Mouse (Mus musculus) lung, embryonic 14.5 days (tissue): ENCODE measurements around the gene Fam198a. TPM values are rescaled to one million over a fixed set of nuclear protein-coding genes. Genes with fewer than 3 reads are reported as not detected.

Experiments used
- ATAC-seq: fragments of 200-750 bp; cut with Nextera tagmentation; 2 replicates; pipeline ENCODE4 v1.8.0; 2017; ENCODE audit warnings: mild to moderate bottlenecking, moderate TSS enrichment, moderate library complexity; ENCODE audit not compliant: insufficient read depth
- DNase-seq: peaks from one replicate; pipeline ENCODE4 v3.0.0-alpha.2; 2015
- H3K27ac ChIP-seq: fragments of 300-500 bp; sonication (generic); 2 replicates; pipeline ENCODE4 v1.5.1; 2014; ENCODE audit warnings: low read depth, mild to moderate bottlenecking, moderate library complexity
- H3K27me3 ChIP-seq: fragments of 300-500 bp; sonication (generic); 2 replicates; pipeline ENCODE4 v1.6.1; 2014; ENCODE audit warnings: low read length, control low read depth; ENCODE audit not compliant: insufficient read depth
- H3K36me3 ChIP-seq: fragments of 300-500 bp; sonication (generic); 2 replicates; pipeline ENCODE4 v1.6.1; 2014; ENCODE audit warnings: control low read depth; ENCODE audit not compliant: insufficient read depth
- H3K4me1 ChIP-seq: fragments of 300-500 bp; sonication (generic); 2 replicates; pipeline ENCODE4 v1.6.1; 2014; ENCODE audit warnings: antibody characterized with exemption, control low read depth; ENCODE audit not compliant: insufficient read depth
- H3K4me2 ChIP-seq: fragments of 300-500 bp; sonication (generic); 2 replicates; pipeline ENCODE4 v1.6.1; 2014; ENCODE audit warnings: mild to moderate bottlenecking
- H3K4me3 ChIP-seq: fragments of 300-500 bp; sonication (generic); 2 replicates; pipeline ENCODE4 v1.5.1; 2014; ENCODE audit warnings: low read depth, low read length
- H3K9ac ChIP-seq: fragments of 300-500 bp; sonication (generic); 2 replicates; pipeline ENCODE4 v1.6.1; 2014
- H3K9me3 ChIP-seq: fragments of 300-500 bp; sonication (generic); 2 replicates; pipeline ENCODE4 v1.6.1; 2016; ENCODE audit warnings: low read depth, low read length, control low read depth
- CTCF ChIP-seq: IDR thresholded peaks from 2 replicates; pipeline ENCODE4 v1.5.1; 2016; ENCODE audit warnings: antibody characterized with exemption, low read depth
- WGBS: fragments of 180-500 bp; shearing (Covaris S2); extraction: QIAGEN DNeasy Blood & Tissue Kit; methylation state at CpG from one replicate; pipeline ENCODE4 v1.1.7; 2014; 5-methylcytosine and 5-hydroxymethylcytosine counted together
- polyA plus RNA-seq: library from polyadenylated mRNA; unstranded; fragments of >200 nt; fragmentation: Nextera tagmentation; extraction: Ambion mirVana; gene quantifications from 2 replicates; pipeline ENCODE4 v1.2.1, GENCODE M21; 2014

The Fam198a gene
- polyA plus RNA-seq, 1 experiment from 2014 or later: 2.2 TPM

DNA sequence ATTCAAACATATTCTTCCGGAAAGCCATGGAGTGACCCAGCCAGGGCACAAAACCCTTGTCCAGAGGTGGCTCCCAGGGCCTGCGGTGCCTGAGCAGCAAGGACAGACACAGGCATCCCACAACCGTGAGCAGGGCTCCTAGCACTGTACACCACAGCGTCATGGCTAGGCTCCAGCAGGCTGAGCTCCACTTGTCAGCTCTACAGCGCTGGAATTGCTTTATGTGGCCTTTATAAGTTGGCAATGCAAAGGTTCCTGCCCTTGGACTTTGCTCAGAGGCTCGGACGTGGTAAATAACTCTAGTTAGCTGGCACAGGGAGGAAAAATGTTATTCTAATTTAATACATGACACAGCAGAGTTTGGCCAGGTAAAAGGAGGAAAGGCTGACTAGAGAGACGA, 34.7 kb upstream of the Fam198a start, which contains the start of gene Cyp8b1:
TSS of gene Cyp8b1 (minus strand) at position 204 of the 400 bp plus-strand sequence.
- no peak within 1 kb of the TSS for H3K27ac ChIP-seq
- DNase-seq (no peak), ATAC-seq (no peak)
- no peaks in the 10 kb centered on the region for H3K27me3 ChIP-seq
- 75% methylated on average over 8 of the region's 8 CpGs for WGBS
- no peaks in the 10 kb centered on the region for H3K9me3 ChIP-seq
- no peak within 1 kb of the TSS for H3K4me3 ChIP-seq
- no peak within 1 kb of the TSS for H3K9ac ChIP-seq
- no peak within 1 kb of the TSS for H3K4me2 ChIP-seq
- no peaks in the 10 kb centered on the region for H3K36me3 ChIP-seq
- TF ChIP-seq CTCF: no peak
- no peaks in the 10 kb centered on the region for H3K4me1 ChIP-seq

DNA sequence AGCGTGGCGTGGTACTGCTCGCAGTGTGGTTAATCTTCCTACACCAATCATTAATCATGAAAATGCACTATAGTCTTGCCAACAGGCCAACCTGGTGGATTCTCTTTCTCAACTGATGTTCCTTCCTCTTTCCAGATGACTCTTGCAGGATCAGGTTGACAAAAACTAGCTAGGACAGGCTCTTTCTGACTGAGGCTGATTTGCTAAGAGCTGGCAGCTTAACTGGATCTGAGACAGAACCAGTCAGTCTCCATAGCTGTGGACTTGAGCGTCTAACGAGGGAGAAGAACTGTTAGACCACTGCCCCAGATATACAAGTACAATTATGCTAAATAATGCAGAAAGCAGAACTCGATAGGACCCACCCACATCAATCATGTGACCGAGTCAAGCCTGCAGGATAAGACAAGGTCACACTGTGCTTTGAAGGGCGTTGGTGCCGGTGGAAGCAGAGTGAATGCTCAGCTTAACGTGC, 31.7 kb upstream of the Fam198a start:
- Histone ChIP-seq H3K9me3 (no peaks in the 10 kb centered on the region), H3K27ac (no peak overlapping the region), H3K9ac (no peak overlapping the region), H3K36me3 (no peaks in the 10 kb centered on the region), H3K4me2 (no peak overlapping the region), H3K4me1 (no peaks in the 10 kb centered on the region), H3K4me3 (no peak overlapping the region), H3K27me3 (no peaks in the 10 kb centered on the region)
- ATAC-seq: no peak
- no peak for TF ChIP-seq CTCF
- 71% methylated on average over 10 of the region's 10 CpGs for WGBS
- no peak for DNase-seq

DNA sequence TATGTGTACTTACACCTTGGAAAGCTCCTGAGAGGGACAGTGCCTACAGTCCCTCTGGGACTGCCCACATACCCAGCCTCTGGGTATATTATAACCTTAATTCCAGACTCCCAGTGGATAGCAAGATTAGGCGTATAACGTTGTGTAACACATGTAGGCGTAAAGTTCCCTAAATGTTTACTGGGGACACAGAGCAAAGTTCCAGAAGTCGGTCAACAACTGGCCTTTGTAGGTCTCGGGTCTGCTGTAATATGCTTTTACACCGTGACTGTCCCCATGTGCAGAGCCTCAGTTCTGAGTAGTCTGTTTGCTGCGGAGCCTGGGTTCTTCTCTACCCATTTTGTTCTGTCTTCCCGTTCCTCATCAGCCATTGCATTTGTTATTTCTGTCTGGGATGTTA, 27.3 kb upstream of the Fam198a start:
- ATAC-seq (no peak), DNase-seq (no peak)
- Histone ChIP-seq H3K4me1 (no peaks in the 10 kb centered on the region), H3K9ac (no peak overlapping the region), H3K9me3 (no peaks in the 10 kb centered on the region), H3K36me3 (no peaks in the 10 kb centered on the region), H3K27me3 (no peaks in the 10 kb centered on the region), H3K27ac (no peak overlapping the region), H3K4me3 (no peak overlapping the region), H3K4me2 (no peak overlapping the region)
- TF ChIP-seq CTCF: no peak
- WGBS: 80% methylated on average over 8 of the region's 8 CpGs

DNA sequence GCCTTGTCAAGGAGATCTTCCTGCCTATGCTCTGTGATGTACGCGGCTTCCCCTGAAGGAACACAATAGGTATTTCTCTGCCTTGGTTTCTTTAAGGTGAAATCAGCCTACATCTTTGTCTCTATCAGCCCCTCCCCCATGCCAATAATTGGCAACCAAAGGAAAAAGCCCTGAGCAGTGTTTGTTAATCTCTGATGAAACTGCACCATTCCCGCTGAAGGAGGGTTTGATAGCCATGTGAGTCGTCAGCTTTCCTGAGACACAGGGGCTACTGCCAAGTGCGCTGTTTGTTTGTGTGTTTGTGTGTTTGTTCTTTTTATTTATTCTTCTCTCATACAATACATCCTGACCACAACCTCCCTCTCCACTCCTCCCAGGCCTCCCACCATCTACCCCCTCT, 26.9 kb upstream of the Fam198a start:
- no peaks in the 10 kb centered on the region for H3K27me3 ChIP-seq
- no peak for TF ChIP-seq CTCF
- WGBS: 77% methylated on average over 5 of the region's 5 CpGs

DNA sequence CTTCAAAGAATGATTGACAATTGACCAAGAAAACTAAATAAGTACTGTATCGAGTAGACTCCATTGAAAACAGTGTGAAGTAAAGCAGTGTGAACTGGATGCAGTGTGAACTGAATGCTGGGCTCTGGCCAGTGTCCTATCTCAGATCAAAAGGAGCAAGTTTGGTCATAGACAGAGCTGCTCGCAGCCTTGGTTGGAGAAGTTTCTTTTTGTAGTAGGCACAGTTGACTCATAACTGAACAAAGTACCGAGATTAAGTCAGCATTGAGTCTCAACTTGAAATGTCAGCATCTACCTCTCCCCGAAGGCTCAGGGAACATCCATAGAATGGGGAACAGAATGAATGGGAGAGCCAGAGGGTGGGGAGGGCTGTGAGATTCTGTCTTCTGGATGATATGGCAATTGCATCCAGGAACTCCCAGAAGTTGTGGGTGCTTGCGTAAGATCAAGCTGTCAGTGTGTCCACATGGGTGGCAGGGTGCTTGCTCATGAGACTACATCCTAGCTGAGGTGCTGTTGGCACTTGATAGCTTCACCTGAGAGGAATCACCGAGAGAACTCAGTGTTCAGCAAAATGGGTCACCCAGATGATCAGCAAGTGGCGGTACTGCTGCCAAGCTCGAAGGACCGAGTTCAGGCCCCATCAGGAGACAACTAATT, 25.8 kb upstream of the Fam198a start:
- H3K4me1 ChIP-seq: no peaks in the 10 kb centered on the region
- H3K9me3 ChIP-seq: no peaks in the 10 kb centered on the region
- H3K9ac ChIP-seq: no peak overlapping the region
- WGBS: 83% methylated on average over 9 of the region's 9 CpGs
- ATAC-seq: no peak
- no peak overlapping the region for H3K27ac ChIP-seq
- H3K4me2 ChIP-seq: no peak overlapping the region
- no peak for TF ChIP-seq CTCF
- no peak for DNase-seq
- no peaks in the 10 kb centered on the region for H3K36me3 ChIP-seq
- no peaks in the 10 kb centered on the region for H3K27me3 ChIP-seq
- H3K4me3 ChIP-seq: no peak overlapping the region

More for the DNA sequence above, 26.9 kb upstream of the Fam198a start:
- DNase-seq (no peak), ATAC-seq (no peak)
- H3K9ac ChIP-seq: no peak overlapping the region
- no peak overlapping the region for H3K4me3 ChIP-seq
- no peaks in the 10 kb centered on the region for H3K9me3 ChIP-seq
- no peaks in the 10 kb centered on the region for H3K36me3 ChIP-seq
- no peak overlapping the region for H3K27ac ChIP-seq
- no peaks in the 10 kb centered on the region for H3K4me1 ChIP-seq
- no peak overlapping the region for H3K4me2 ChIP-seq

DNA sequence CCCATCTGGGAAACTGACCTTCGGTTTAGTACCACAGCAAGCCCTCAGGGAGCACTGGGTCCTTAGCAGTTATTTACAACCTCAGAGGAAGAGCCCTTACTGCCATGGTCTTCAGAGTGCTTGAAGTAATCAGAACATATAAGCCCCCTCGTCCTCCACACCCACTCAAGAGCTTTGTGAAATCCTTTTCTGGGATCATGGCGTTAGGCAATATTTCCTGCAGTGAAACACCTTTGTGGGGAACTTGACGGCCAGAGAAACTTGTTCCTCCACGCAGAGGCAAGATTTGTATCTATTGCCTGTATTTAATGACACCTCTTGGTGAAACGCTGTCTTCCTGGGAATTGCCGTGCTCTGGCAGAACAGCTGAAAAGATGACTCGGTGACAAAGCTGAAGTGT, 24.8 kb upstream of the Fam198a start:
- Histone ChIP-seq H3K9me3 (no peaks in the 10 kb centered on the region), H3K27ac (no peak overlapping the region), H3K9ac (no peak overlapping the region), H3K27me3 (no peaks in the 10 kb centered on the region), H3K4me1 (no peaks in the 10 kb centered on the region), H3K36me3 (no peaks in the 10 kb centered on the region), H3K4me2 (no peak overlapping the region), H3K4me3 (no peak overlapping the region)
- DNase-seq (no peak), ATAC-seq (no peak)
- TF ChIP-seq CTCF: no peak
- 43% methylated on average over 8 of the region's 8 CpGs for WGBS

DNA sequence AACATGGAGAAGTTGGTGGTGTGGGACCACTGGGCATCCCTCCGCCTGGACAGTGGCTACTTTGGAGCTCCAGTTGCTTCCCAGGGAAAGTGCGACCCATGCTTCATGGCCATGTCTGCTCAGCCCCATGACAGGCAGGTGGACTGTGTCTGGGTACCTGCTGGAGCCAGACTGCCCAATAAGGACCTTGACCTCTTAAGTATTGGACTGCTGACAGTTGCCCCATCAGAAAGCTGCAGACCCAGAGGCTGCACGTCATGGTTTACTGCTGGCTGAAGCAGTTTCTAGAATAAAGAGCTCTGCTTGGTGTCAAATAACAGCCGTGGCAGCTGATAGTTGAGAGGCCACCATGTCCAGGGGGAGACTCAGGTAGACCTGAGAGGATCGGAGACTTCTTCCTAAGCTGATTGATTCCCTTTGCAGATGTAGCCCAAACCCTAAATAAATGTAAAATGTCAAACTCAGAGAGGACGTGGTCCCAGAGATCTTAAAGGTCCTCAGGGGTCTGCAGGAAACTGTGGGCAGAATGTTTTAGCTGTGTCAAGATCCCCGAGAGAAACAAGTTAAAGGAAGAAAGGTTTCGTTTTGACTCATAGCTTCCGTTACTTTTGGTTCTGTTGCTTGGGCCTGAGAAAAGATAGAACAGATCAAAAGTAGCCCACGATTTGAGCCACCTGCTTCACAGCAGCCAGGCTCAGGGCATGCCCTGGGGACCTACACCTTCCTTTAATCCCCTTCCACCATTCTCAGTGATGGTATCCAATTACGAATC, 24.0 kb upstream of the Fam198a start:
- H3K9me3 ChIP-seq: no peaks in the 10 kb centered on the region
- no peaks in the 10 kb centered on the region for H3K4me1 ChIP-seq
- H3K9ac ChIP-seq: no peak overlapping the region
- whole genome bisulfite sequencing: 36% methylated on average over 11 of the region's 11 CpGs
- H3K27me3 ChIP-seq: no peaks in the 10 kb centered on the region
- H3K27ac ChIP-seq: no peak overlapping the region
- H3K36me3 ChIP-seq: no peaks in the 10 kb centered on the region
- no peak overlapping the region for H3K4me3 ChIP-seq
- DNase-seq (no peak), ATAC-seq (no peak)
- no peak overlapping the region for H3K4me2 ChIP-seq
- no peak for TF ChIP-seq CTCF
